8 mouse cellular contexts compared by ENCODE assay signal in the genomic region with DNA sequence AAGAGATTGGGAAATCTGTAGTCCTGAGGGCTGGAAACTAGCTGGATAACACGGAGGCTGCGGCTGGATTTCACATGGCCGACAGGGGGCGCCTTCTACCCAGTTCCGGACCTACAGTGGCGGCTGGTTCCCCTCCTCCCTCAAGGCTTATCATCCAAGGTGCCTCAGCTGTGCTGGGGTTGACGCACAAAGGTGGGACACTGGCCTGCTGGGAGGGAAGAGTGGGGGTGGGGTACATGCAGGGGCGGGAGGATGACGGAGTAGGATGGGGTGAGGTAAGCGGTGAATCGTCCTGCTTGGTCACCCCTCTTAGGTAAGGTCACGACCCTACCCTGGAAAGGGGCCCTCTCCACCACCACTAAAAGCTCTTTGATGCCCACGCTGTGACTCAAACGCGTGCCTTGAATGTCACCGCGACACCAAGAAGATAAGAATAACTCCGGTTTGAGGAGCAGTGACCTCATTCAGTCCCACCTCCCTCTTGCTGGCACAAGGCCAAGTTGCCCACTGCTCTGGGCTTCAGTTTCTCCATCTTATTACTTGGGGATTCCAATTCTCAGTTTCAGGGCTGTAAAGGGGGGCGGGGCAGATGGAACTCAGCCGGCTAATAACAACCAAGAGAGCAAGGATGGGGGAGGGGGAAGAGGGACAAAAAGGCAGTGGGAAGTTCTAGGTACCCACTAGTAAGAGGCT. TPM values are rescaled to one million over a fixed set of nuclear protein-coding genes. Genes with fewer than 3 reads are reported as not detected.
DNase-seq lines count a peak whose midpoint lies in the region; ATAC-seq and TF ChIP-seq lines count a peak whose summit lies in the region.

No protein-coding gene starts in this region.

- no peaks in the 10 kb centered on the region for H3K4me1 ChIP-seq in cortical plate, adult 2 months (ENCODE audit: control insufficient read depth, insufficient read depth, low read length)
- H3K4me1 ChIP-seq in intestine, embryonic 16.5 days (ENCODE audit: control insufficient read depth, insufficient read depth, low read length) = peaks cover 10% of the 10 kb centered on the region
- peaks cover 20% of the 10 kb centered on the region for H3K4me1 ChIP-seq in midbrain, embryonic 10.5 days

- WGBS in intestine, embryonic 16.5 days = 5% methylated on average over 20 of the region's 20 CpGs
- WGBS in midbrain, embryonic 10.5 days = 7% methylated on average over 20 of the region's 20 CpGs

- H3K9me3 ChIP-seq in intestine, embryonic 16.5 days (ENCODE audit: control insufficient read depth, low read length) = no peaks in the 10 kb centered on the region
- H3K9me3 ChIP-seq in midbrain, embryonic 10.5 days (replicated peaks) = no peaks in the 10 kb centered on the region

- H3K27ac ChIP-seq in cortical plate, adult 2 months (ENCODE audit: insufficient read depth, low read length) = no peak overlapping the region
- no peak overlapping the region for H3K27ac ChIP-seq in intestine, embryonic 16.5 days (ENCODE audit: low read length)
- peak overlapping the region; percentile 53; the same call in 1 of the 2 replicates for H3K27ac ChIP-seq in midbrain, embryonic 10.5 days (replicated peaks)

- intact Hi-C loops in gastrocnemius, postnatal 36 days (cut with DNase I) = loop anchor here (2.0 to 5.0 kb wide), 4 partner anchors 57 to 331 kb away; partner anchors contain the start of gene Sik1
- intact Hi-C loops in left cerebral cortex, postnatal 25 days (cut with DNase I) = loop anchor here (2.0 to 5.0 kb wide), 2 partner anchors 59 to 163 kb away; no protein-coding TSS in a partner anchor

- TF ChIP-seq POLR2A in cortical plate, adult 2 months (IDR thresholded peaks at IDR 0.05; ENCODE audit: extremely low read depth, insufficient read depth, low read length) = no peak

- peak overlapping the region; percentile 37 for H3K9ac ChIP-seq in intestine, embryonic 16.5 days (ENCODE audit: low read depth, low read length)

- no peak overlapping the region for H3K4me3 ChIP-seq in cortical plate, adult 2 months (ENCODE audit: insufficient read depth, low read length)
- H3K4me3 ChIP-seq in intestine, embryonic 16.5 days (ENCODE audit: low read length) = no peak overlapping the region
- peak overlapping the region; percentile 36 for H3K4me3 ChIP-seq in midbrain, embryonic 10.5 days

- ATAC-seq in intestine, embryonic 16.5 days = peak; percentile 83

- no peaks in the 10 kb centered on the region for H3K36me3 ChIP-seq in intestine, embryonic 16.5 days (ENCODE audit: control insufficient read depth, insufficient read depth, low read length)
- no peaks in the 10 kb centered on the region for H3K36me3 ChIP-seq in midbrain, embryonic 10.5 days

- H3K27me3 ChIP-seq in intestine, embryonic 16.5 days (replicated peaks; ENCODE audit: control insufficient read depth, insufficient read depth, low read length) = no peaks in the 10 kb centered on the region
- 0 out of 2 replicates have a peak, but pooled peaks cover 3% of the 10 kb centered on the region for H3K27me3 ChIP-seq in midbrain, embryonic 10.5 days (ENCODE audit: low read depth, poor library complexity, severe bottlenecking)

- H3K4me2 ChIP-seq in intestine, embryonic 16.5 days (ENCODE audit: low read depth, low read length) = peak overlapping the region; percentile 39

- TF ChIP-seq CTCF in cortical plate, adult 2 months (IDR thresholded peaks at IDR 0.05; ENCODE audit: extremely low read depth, insufficient read depth, low read length) = peak; percentile 69

- peak; percentile 87 for DNase-seq in ZHBTc4 (ENCODE audit: low read depth, low spot score)
- peak; percentile 74 to 81 for DNase-seq in gastrocnemius, postnatal 36 days
- DNase-seq in left cerebral cortex, postnatal 25 days (ENCODE audit: low spot score in 2 of 2) = peak; percentile 68 to 76
- DNase-seq in midbrain, embryonic 10.5 days (ENCODE audit: low spot score) = peak; percentile 76
- peak; percentile 48 to 66 for DNase-seq in right cerebral cortex, postnatal 36 days (ENCODE audit: low spot score in 2 of 2)
- DNase-seq in yolk sac, embryonic 10.5 days (ENCODE audit: low spot score) = peak; percentile 62

RNA-seq across cellular contexts. Expression of gene Cryaa, which starts 15.9 kb away (rescaled TPM):
- polyA plus RNA-seq in cortical plate, adult 2 months (2012; rRNA removed) = 0.13 and 0.21 TPM in 2 replicates
- total RNA-seq in gastrocnemius, postnatal 36 days (2021) = not detected
- 0.31 and 0.39 TPM in 2 replicates for polyA plus RNA-seq in intestine, embryonic 16.5 days (2015; fragmentation: Nextera tagmentation; extraction: Ambion mirVana)
- not detected for total RNA-seq in left cerebral cortex, postnatal 25 days (2021)
- polyA plus RNA-seq in midbrain, embryonic 10.5 days (2016; fragmentation: Nextera tagmentation; extraction: Ambion mirVana) = not detected in 2 replicates

RNA-seq across cellular contexts. Expression of gene U2af1, which starts 34.8 kb away (rescaled TPM):
- polyA plus RNA-seq in cortical plate, adult 2 months (2012; rRNA removed) = 139 and 148 TPM in 2 replicates
- total RNA-seq in gastrocnemius, postnatal 36 days (2021) = 10 to 100 TPM; 56.8 to 65.7 TPM
- 238 and 263 TPM in 2 replicates for polyA plus RNA-seq in intestine, embryonic 16.5 days (2015; fragmentation: Nextera tagmentation; extraction: Ambion mirVana)
- 100 to 1,000 TPM; 107 to 119 TPM for total RNA-seq in left cerebral cortex, postnatal 25 days (2021)
- 449 and 476 TPM in 2 replicates for polyA plus RNA-seq in midbrain, embryonic 10.5 days (2016; fragmentation: Nextera tagmentation; extraction: Ambion mirVana)

RNA-seq across cellular contexts. Expression of gene Cbs, which starts 56.4 kb away (rescaled TPM):
- polyA plus RNA-seq in cortical plate, adult 2 months (2012; rRNA removed) = 35.0 and 41.8 TPM in 2 replicates
- under 1 TPM; 0.32 to 0.77 TPM for total RNA-seq in gastrocnemius, postnatal 36 days (2021)
- 12.2 and 12.5 TPM in 2 replicates for polyA plus RNA-seq in intestine, embryonic 16.5 days (2015; fragmentation: Nextera tagmentation; extraction: Ambion mirVana)
- total RNA-seq in left cerebral cortex, postnatal 25 days (2021) = 10 to 100 TPM; 34.5 to 46.9 TPM
- polyA plus RNA-seq in midbrain, embryonic 10.5 days (2016; fragmentation: Nextera tagmentation; extraction: Ambion mirVana) = 0.94 and 1.9 TPM in 2 replicates
